Mouse (Mus musculus) liver, postnatal 0 days (tissue): ENCODE results near the gene Mest.

Source experiments
- CTCF ChIP-seq: sonication (generic); IDR thresholded peaks from 2 replicates; pipeline ENCODE4 v1.5.1; 2016; ENCODE audit warnings: antibody characterized with exemption, low read depth
- EP300 ChIP-seq: IDR thresholded peaks from 2 replicates; pipeline ENCODE4 v1.6.1; 2016; ENCODE audit warnings: antibody characterized with exemption, low read depth, mild to moderate bottlenecking

- TF ChIP-seq CTCF (no peak), EP300 (no peak)
These were observed 7.1 kb downstream of the Mest start for GRCm38 (mm10) chr6:30730301-30730971.
